Mouse (Mus musculus): ENCODE results near the gene Dlk1.

The Dlk1 gene

GRCm38 (mm10) chr12:109452592-109452991 lies at the start of gene Dlk1:
Gene Dlk1 (plus strand): TSS chr12:109452823.
- TF ChIP-seq CTCF (conservative IDR thresholded peaks at IDR 0.05; ENCODE audit: low read length) (no peak), NANOG (IDR thresholded peaks at IDR 0.05; ENCODE audit: borderline replicate concordance, low read length) (no peak), POU5F1 (IDR thresholded peaks at IDR 0.05; ENCODE audit: borderline replicate concordance, low read length) (no peak)
- H3K27me3 ChIP-seq (ENCODE audit: insufficient read depth, low read length) = peaks cover 95% of the 10 kb centered on the region
- peak within 1 kb of the TSS; percentile 71 for H3K4me3 ChIP-seq (replicated peaks; ENCODE audit: low read length)
- H3K4me1 ChIP-seq (replicated peaks; ENCODE audit: low read depth, low read length) = peaks cover 39% of the 10 kb centered on the region
- no peaks in the 10 kb centered on the region for H3K9me3 ChIP-seq (ENCODE audit: low read length)
- no peaks in the 10 kb centered on the region for H3K36me3 ChIP-seq (ENCODE audit: insufficient read depth, low read length)

- no peak for TF ChIP-seq POU5F1 (IDR thresholded peaks at IDR 0.05; ENCODE audit: borderline replicate concordance, low read length)
- TF ChIP-seq CTCF (conservative IDR thresholded peaks at IDR 0.05; ENCODE audit: low read length) = no peak
- no peak for TF ChIP-seq NANOG (IDR thresholded peaks at IDR 0.05; ENCODE audit: borderline replicate concordance, low read length)
Observed at GRCm38 (mm10) chr12:109402943-109403342, 49.7 kb upstream of the Dlk1 start.

GRCm38 (mm10) chr12:109403752-109404151 lies 48.9 kb upstream of the Dlk1 start:
- no peak for TF ChIP-seq POU5F1 (IDR thresholded peaks at IDR 0.05; ENCODE audit: borderline replicate concordance, low read length)
- no peak for TF ChIP-seq NANOG (IDR thresholded peaks at IDR 0.05; ENCODE audit: borderline replicate concordance, low read length)
- no peak for TF ChIP-seq CTCF (conservative IDR thresholded peaks at IDR 0.05; ENCODE audit: low read length)
- Histone ChIP-seq H3K9me3 (ENCODE audit: low read length) (no peaks in the 10 kb centered on the region), H3K27me3 (ENCODE audit: insufficient read depth, low read length) (peaks cover 45% of the 10 kb centered on the region), H3K4me1 (replicated peaks; ENCODE audit: low read depth, low read length) (peaks cover 15% of the 10 kb centered on the region), H3K36me3 (ENCODE audit: insufficient read depth, low read length) (no peaks in the 10 kb centered on the region), H3K4me3 (replicated peaks; ENCODE audit: low read length) (no peak overlapping the region)

More at GRCm38 (mm10) chr12:109402943-109403342, 49.7 kb upstream of the Dlk1 start:
- Histone ChIP-seq H3K36me3 (ENCODE audit: insufficient read depth, low read length) (no peaks in the 10 kb centered on the region), H3K4me1 (replicated peaks; ENCODE audit: low read depth, low read length) (peaks cover 15% of the 10 kb centered on the region), H3K27me3 (ENCODE audit: insufficient read depth, low read length) (peaks cover 44% of the 10 kb centered on the region), H3K9me3 (ENCODE audit: low read length) (no peaks in the 10 kb centered on the region), H3K4me3 (replicated peaks; ENCODE audit: low read length) (no peak overlapping the region)

GRCm38 (mm10) chr12:109406018-109406417 lies 46.6 kb upstream of the Dlk1 start:
- Histone ChIP-seq H3K4me3 (replicated peaks; ENCODE audit: low read length) (no peak overlapping the region), H3K27me3 (ENCODE audit: insufficient read depth, low read length) (peaks cover 40% of the 10 kb centered on the region), H3K36me3 (ENCODE audit: insufficient read depth, low read length) (no peaks in the 10 kb centered on the region), H3K9me3 (ENCODE audit: low read length) (no peaks in the 10 kb centered on the region), H3K4me1 (replicated peaks; ENCODE audit: low read depth, low read length) (peaks cover 7% of the 10 kb centered on the region; the same call in 1 of the 2 replicates)
- TF ChIP-seq CTCF (conservative IDR thresholded peaks at IDR 0.05; ENCODE audit: low read length) (no peak), NANOG (IDR thresholded peaks at IDR 0.05; ENCODE audit: borderline replicate concordance, low read length) (no peak), POU5F1 (IDR thresholded peaks at IDR 0.05; ENCODE audit: borderline replicate concordance, low read length) (no peak)

GRCm38 (mm10) chr12:109410723-109411122 lies 41.9 kb upstream of the Dlk1 start:
- Histone ChIP-seq H3K27me3 (ENCODE audit: insufficient read depth, low read length) (peaks cover 71% of the 10 kb centered on the region), H3K4me1 (replicated peaks; ENCODE audit: low read depth, low read length) (peaks cover 4% of the 10 kb centered on the region; the same call in 1 of the 2 replicates), H3K9me3 (ENCODE audit: low read length) (no peaks in the 10 kb centered on the region), H3K4me3 (replicated peaks; ENCODE audit: low read length) (no peak overlapping the region), H3K36me3 (ENCODE audit: insufficient read depth, low read length) (no peaks in the 10 kb centered on the region)
- no peak for TF ChIP-seq CTCF (conservative IDR thresholded peaks at IDR 0.05; ENCODE audit: low read length)
- TF ChIP-seq NANOG (IDR thresholded peaks at IDR 0.05; ENCODE audit: borderline replicate concordance, low read length) = no peak
- no peak for TF ChIP-seq POU5F1 (IDR thresholded peaks at IDR 0.05; ENCODE audit: borderline replicate concordance, low read length)

- Histone ChIP-seq H3K4me1 (replicated peaks; ENCODE audit: low read depth, low read length) (no peaks in the 10 kb centered on the region), H3K27me3 (ENCODE audit: insufficient read depth, low read length) (peaks cover 78% of the 10 kb centered on the region), H3K9me3 (ENCODE audit: low read length) (no peaks in the 10 kb centered on the region), H3K4me3 (replicated peaks; ENCODE audit: low read length) (no peak overlapping the region), H3K36me3 (ENCODE audit: insufficient read depth, low read length) (no peaks in the 10 kb centered on the region)
- TF ChIP-seq NANOG (IDR thresholded peaks at IDR 0.05; ENCODE audit: borderline replicate concordance, low read length) = no peak
Observed at GRCm38 (mm10) chr12:109411172-109412070, 41.2 kb upstream of the Dlk1 start.

- H3K4me1 ChIP-seq (replicated peaks; ENCODE audit: low read depth, low read length) = no peaks in the 10 kb centered on the region
- no peak for TF ChIP-seq NANOG (IDR thresholded peaks at IDR 0.05; ENCODE audit: borderline replicate concordance, low read length)
- TF ChIP-seq POU5F1 (IDR thresholded peaks at IDR 0.05; ENCODE audit: borderline replicate concordance, low read length) = no peak
- no peak for TF ChIP-seq CTCF (conservative IDR thresholded peaks at IDR 0.05; ENCODE audit: low read length)
- H3K36me3 ChIP-seq (ENCODE audit: insufficient read depth, low read length) = no peaks in the 10 kb centered on the region
- no peaks in the 10 kb centered on the region for H3K9me3 ChIP-seq (ENCODE audit: low read length)
- H3K27me3 ChIP-seq (ENCODE audit: insufficient read depth, low read length) = peaks cover 81% of the 10 kb centered on the region
- no peak overlapping the region for H3K4me3 ChIP-seq (replicated peaks; ENCODE audit: low read length)
Observed at GRCm38 (mm10) chr12:109412071-109412440, 40.6 kb upstream of the Dlk1 start.

- H3K9me3 ChIP-seq (ENCODE audit: low read length) = no peaks in the 10 kb centered on the region
- TF ChIP-seq POU5F1 (IDR thresholded peaks at IDR 0.05; ENCODE audit: borderline replicate concordance, low read length) (no peak), NANOG (IDR thresholded peaks at IDR 0.05; ENCODE audit: borderline replicate concordance, low read length) (no peak), CTCF (conservative IDR thresholded peaks at IDR 0.05; ENCODE audit: low read length) (no peak)
- peaks cover 80% of the 10 kb centered on the region for H3K27me3 ChIP-seq (ENCODE audit: insufficient read depth, low read length)
- no peak overlapping the region for H3K4me3 ChIP-seq (replicated peaks; ENCODE audit: low read length)
- peaks cover 6% of the 10 kb centered on the region for H3K4me1 ChIP-seq (replicated peaks; ENCODE audit: low read depth, low read length)
- no peaks in the 10 kb centered on the region for H3K36me3 ChIP-seq (ENCODE audit: insufficient read depth, low read length)
Observed at GRCm38 (mm10) chr12:109412675-109413074, 39.9 kb upstream of the Dlk1 start.
